Mouse (Mus musculus) embryo, embryonic 11.5 days (tissue): ENCODE data around the gene Cops3.
"Not testable (repeated sequence)": the region's sequence is repeated elsewhere in the genome, so short reads cannot be mapped to it uniquely, and the experiment has no call there.

Experiments
- DNase-seq: peaks from one replicate; pipeline ENCODE4 v3.0.0-alpha.2; 2012; ENCODE audit warnings: low read depth, low spot score

Gene Cops3

GRCm38 (mm10) chr11:59839459-59840126, at the start of gene Cops3:
Cops3 (minus strand) TSS chr11:59839838.
- peak; percentile 94 for DNase-seq

GRCm38 (mm10) chr11:59888151-59888550, 48.5 kb upstream of the Cops3 start:
- DNase-seq, result no peak

DNA sequence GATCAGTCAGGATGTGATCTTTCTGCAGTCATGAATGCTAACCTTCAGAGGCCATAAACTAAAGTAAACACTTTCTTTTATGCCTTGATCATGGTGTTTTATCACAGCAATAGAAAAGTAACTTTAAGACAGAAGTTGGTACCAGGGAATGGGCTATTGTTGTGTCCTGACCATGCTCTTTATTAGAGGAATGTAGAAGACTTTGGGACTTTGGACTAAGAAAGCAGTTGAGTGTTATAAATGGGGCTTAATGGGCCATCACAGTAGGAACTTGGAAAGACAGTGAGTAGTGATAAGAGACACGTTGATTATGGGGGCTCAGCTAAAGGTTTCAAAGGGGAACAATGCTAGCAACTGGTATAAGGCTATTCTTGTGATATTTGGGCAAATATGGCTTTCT, 47.3 kb upstream of the Cops3 start:
- no peak for DNase-seq

GRCm38 (mm10) chr11:59885217-59885986, 45.8 kb upstream of the Cops3 start:
- no peak for DNase-seq

DNA sequence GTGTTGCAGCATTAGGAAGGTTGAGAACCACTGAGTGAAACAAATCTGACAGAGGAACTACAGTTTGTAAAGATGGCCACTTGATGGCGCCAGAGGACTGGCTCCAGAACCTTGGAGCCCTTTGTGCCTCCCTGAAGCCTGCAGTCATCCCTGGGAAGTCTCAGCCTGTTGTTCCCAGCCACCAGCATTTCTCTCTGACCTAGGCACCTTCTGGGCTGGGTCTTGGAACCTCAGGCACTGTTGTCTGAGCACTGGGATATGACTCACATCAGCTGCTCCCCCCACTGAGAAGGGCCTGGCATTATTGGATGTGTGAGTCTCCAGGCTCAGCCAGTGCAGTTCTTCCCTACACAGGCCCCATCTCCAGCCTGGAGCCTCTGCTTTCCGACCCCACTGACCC, 40.4 kb upstream of the Cops3 start:
- DNase-seq, result peak; percentile 80

- no peak for DNase-seq
Measured at GRCm38 (mm10) chr11:59872124-59872523, 32.5 kb upstream of the Cops3 start.

DNA sequence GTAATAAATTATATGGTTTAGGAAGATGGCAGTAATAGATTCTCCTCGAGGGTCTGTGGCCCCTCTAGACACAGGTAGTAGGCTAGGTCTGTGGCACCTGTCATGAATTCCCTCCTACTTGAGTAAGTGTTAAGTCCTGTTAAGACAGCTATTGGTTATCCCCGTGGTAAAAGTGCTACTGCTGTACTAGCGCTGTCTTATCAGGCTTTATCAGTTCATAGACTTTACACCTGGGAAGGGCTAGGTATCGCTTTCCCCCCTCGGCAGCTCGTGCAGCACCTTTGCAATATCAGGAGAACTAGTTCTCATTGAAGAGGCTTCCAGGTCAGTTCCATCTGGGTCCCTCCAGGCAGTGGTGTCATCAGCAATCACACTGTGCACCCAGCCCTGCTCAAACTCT, 24.7 kb upstream of the Cops3 start:
- DNase-seq, result no peak

DNA sequence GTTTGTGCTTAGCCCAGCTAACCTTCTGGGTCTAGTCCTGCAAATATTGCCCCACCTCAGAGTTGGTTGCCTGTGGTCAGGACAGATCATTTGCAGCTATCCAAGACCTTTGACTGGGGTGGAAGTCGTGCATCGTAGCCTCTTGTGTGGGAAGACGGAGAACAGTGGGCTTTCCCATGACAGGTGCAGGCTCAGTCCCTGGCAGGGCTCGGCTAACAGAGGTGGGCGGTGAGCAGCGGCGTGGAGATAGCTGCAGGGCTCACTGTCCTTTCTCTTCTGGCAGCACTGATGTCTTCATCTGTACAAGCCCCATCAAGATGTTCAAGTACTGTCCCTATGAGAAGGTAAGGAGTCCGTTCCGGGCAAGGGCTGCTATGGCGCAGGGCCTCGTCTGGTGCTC, 20.8 kb upstream of the Cops3 start:
- DNase-seq, result no peak

- no peak for DNase-seq
Measured at GRCm38 (mm10) chr11:59852865-59853264, 13.2 kb upstream of the Cops3 start.

DNA sequence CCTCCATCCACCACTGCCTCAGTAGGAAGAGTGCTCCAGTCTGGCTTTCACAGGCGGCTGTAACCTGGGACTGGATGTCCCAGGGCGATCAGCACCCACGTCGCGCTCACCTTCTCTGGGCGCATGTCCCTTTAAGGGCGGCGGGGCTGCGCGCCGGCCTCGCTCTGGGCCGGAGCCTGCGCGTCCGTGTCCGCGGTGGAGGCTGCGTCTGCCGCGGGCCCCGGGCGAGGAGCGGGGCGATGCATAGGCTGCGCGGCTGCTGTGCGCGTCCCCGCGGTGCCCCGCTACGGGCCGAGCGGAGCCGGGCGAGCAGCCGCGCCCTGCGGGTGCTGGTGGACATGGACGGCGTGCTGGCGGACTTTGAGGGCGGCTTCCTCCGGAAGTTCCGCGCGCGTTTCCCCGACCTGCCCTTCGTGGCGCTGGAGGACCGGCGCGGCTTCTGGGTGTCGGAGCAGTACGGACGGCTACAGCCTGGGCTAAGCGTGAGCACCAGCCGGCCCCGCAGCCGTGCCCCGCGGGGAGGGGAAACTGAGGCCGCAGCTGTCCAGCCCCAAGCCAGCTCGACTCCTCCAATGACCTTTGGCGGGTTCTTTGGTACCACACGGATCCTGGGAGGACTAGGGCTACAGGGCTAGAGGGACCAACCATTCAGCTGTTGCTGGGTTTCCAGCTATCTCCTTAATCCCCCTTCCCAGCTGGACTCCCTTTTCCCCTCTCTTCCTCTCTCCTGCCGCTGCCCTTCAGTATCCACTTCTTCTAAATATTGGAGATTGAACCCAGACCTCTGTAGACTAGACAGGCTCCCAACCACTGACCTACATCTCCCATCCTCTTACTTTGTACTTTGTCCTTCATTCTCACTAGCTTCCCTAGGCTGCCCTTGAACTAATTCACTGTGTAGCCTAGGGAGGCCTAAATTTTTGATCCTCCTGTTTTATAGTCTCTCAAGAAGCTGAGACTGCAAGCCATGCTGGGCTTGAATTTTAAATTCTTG, 8.6 kb upstream of the Cops3 start:
- peak; percentile 54 for DNase-seq

- DNase-seq, result peak; percentile 49
Measured at GRCm38 (mm10) chr11:59847131-59847530, 7.5 kb upstream of the Cops3 start.

DNA sequence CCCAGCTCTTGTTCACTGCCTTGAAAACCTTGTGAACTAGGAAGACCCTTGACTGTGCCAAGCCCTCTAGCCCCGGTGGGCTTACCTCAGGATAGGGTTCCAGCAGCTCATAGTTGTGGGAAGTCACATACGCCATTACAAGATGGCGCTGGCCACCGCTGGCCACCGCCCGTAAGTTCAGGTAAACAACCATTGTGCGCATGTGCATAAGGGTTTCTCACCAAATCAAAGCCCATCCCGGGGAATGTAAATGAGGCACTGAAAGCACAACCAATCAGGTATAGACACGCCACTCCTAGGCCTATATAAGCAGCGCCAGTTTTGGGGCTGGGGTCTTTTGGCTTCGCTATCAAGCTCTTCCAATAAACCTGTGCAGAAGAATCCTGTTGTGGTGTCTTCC, 6.7 kb upstream of the Cops3 start:
- DNase-seq, result no peak

GRCm38 (mm10) chr11:59839008-59839458, 605 bp downstream of the Cops3 start, which contains the start of gene Nt5m:
Nt5m (plus strand) TSS chr11:59839447.
- DNase-seq, result peak; percentile 76

DNA sequence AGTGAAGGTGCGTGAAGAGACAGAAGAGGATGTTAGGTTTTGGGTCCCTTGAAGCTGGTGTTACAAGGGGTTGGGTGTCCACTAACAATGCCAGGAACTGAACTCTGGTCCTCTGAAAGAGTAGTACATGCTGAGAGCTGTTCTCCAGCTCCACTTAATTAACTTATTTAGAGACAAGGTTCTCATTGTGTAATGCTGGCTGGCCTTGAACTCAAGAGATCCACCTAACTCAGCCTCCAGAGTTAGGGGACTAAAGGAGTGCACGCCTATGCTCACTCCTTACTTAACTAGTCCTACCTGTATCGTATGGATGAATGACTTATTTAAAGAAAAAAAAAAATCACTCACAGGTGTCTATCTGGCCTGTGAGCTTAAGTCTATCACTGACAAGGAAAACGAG, 1.2 kb downstream of the Cops3 start:
- no peak for DNase-seq

DNA sequence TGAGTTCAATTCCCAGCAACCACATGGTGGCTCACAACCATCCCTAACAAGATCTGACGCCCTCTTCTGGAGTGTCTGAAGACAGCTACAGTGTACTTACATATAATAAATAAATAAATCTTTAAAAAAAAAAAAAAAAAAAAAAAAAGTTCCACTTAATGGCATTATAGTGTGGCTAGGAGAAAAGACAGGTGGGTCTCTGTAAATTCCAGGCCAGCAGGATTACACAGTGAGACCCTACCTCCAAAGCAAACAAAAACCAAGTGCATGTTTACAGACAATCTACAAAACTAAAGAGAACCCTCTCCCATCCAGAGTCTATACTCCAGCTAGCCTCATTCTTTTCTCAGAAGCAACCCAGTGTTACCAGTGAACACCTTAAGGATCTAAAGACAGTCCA, 1.8 kb downstream of the Cops3 start:
- not testable (repeated sequence) for DNase-seq

- no peak for DNase-seq
Measured at GRCm38 (mm10) chr11:59821625-59822024, 18.0 kb downstream of the Cops3 start.

- no peak for DNase-seq
Measured at GRCm38 (mm10) chr11:59817916-59818315, 21.7 kb downstream of the Cops3 start.

GRCm38 (mm10) chr11:59815482-59816065, 24.1 kb downstream of the Cops3 start:
- no peak for DNase-seq

DNA sequence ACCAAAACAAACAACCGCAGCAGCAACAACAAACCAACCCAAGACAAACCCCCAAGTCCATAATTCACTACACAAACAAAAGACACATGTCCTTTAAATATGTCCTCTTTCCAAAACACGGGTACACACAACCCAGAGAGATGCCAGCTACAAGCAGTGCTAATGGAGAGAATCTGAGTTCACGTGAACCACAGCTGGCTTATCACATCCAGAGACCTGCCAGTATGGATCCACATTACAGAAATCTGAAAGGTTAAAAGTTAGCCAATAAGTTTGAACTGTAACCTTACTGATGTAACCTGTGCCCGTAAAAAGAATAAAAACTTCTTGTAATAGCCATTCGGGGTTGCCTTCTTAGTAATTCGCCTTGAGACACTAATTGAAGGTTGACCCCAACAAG, 24.7 kb downstream of the Cops3 start:
- DNase-seq, result no peak

GRCm38 (mm10) chr11:59814311-59814710, 25.3 kb downstream of the Cops3 start:
- no peak for DNase-seq

DNA sequence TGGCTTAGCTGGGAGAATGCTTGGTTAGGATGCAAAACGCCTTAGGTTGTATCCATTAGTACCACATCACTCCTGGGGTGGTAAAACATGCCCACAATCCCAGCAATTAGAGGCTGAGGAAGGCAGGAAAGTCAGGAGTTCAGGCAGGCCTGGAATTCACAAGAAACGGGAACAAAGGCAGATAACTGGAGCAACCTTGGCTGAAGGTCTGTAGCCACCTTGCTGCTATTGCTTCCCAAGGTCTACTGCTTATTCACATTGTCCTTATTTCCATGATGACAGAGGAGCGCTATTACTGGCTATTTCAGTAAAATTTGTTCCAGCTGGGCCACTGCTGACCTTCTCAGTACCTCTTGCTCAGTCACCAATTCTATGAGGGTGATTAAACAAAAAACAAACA, 26.4 kb downstream of the Cops3 start:
- no peak for DNase-seq
